Mouse (Mus musculus) hindbrain, embryonic 13.5 days (tissue): Measurements from ENCODE around the gene Fgf7. TPM values are rescaled to one million over a fixed set of nuclear protein-coding genes. Genes with fewer than 3 reads are reported as not detected.

Experiments used
- ATAC-seq: fragments of 200-750 bp; cut with Nextera tagmentation; 2 replicates; pipeline ENCODE4 v1.8.0; 2017; ENCODE audit warnings: moderate TSS enrichment; ENCODE audit not compliant: low FRiP score
- H3K27ac ChIP-seq: fragments of 300-500 bp; sonication (generic); 2 replicates; pipeline ENCODE4 v1.5.1; 2015; ENCODE audit warnings: inconsistent platforms, mild to moderate bottlenecking, moderate library complexity
- H3K27me3 ChIP-seq: fragments of 300-500 bp; sonication (generic); 2 replicates; pipeline ENCODE4 v1.6.1; 2015; ENCODE audit warnings: mild to moderate bottlenecking, inconsistent platforms
- H3K36me3 ChIP-seq: fragments of 300-500 bp; sonication (generic); 2 replicates; pipeline ENCODE4 v1.6.1; 2015; ENCODE audit warnings: mild to moderate bottlenecking, inconsistent platforms
- H3K4me1 ChIP-seq: fragments of 300-500 bp; sonication (generic); replicated peaks from 2 replicates; pipeline ENCODE4 v1.6.1; 2015; ENCODE audit warnings: inconsistent platforms
- H3K4me2 ChIP-seq: fragments of 300-500 bp; sonication (generic); 2 replicates; pipeline ENCODE4 v1.6.1; 2015; ENCODE audit warnings: inconsistent platforms, mild to moderate bottlenecking, moderate library complexity
- H3K4me3 ChIP-seq: fragments of 300-500 bp; sonication (generic); 2 replicates; pipeline ENCODE4 v1.5.1; 2015; ENCODE audit warnings: mild to moderate bottlenecking, inconsistent platforms
- H3K9ac ChIP-seq: fragments of 300-500 bp; sonication (generic); 2 replicates; pipeline ENCODE4 v1.6.1; 2015; ENCODE audit warnings: mild to moderate bottlenecking, inconsistent platforms
- H3K9me3 ChIP-seq: fragments of 300-500 bp; sonication (generic); 2 replicates; pipeline ENCODE4 v1.6.1; 2016; ENCODE audit warnings: inconsistent platforms
- WGBS: fragments of 180-500 bp; shearing (Covaris S2); methylation state at CpG from one replicate; pipeline ENCODE4 v1.1.7; 2015; 5-methylcytosine and 5-hydroxymethylcytosine counted together
- polyA plus RNA-seq: library from polyadenylated mRNA; unstranded; fragments of >200 nt; fragmentation: Nextera tagmentation; extraction: Ambion mirVana; gene quantifications from 2 replicates; pipeline ENCODE4 v1.2.1, GENCODE M21; 2015

Fgf7 gene
- polyA plus RNA-seq: 0.70 and 0.75 TPM in 2 replicates

DNA sequence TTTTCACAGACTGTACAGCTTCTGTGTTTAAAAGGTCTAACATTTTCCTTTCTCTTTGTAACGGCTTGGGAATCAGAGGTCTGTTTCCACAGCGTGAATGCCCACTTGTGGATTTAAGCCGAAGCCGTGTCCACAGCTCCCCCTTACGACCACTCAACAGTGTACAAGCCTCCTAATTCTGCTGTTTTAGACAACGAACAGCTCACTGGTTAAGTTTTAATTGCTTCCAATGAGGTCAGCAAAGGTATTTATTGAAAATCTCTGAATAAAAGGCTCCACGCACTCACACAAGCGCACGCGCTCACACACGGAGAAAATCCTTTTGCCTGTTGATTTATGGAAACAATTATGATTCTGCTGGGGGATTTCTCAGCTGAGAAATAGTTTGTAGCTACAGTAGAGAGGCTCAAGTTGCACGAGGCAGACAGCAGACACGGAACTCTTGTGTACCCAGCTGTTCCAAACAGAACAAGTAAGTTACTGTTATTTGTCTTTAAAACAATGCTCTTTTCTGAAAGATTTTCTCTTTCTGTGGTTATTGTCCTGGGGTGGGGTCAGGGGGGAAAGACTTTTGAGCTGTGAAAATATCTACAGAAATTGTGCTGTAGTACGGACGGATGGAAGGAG, at the start of gene Fgf7:
Gene Fgf7, plus strand, starts transcription at position 280 of the 627 bp plus-strand sequence.
- 69% methylated on average over 15 of the region's 15 CpGs for WGBS
- H3K9ac ChIP-seq: no peak within 1 kb of the TSS
- no peaks in the 10 kb centered on the region; the same call in 1 of the 2 replicates for H3K4me1 ChIP-seq
- ATAC-seq: no peak
- no peak within 1 kb of the TSS for H3K4me3 ChIP-seq
- no peaks in the 10 kb centered on the region for H3K36me3 ChIP-seq
- no peaks in the 10 kb centered on the region for H3K27me3 ChIP-seq
- H3K4me2 ChIP-seq: no peak within 1 kb of the TSS
- H3K27ac ChIP-seq: no peak within 1 kb of the TSS
- H3K9me3 ChIP-seq: no peaks in the 10 kb centered on the region

DNA sequence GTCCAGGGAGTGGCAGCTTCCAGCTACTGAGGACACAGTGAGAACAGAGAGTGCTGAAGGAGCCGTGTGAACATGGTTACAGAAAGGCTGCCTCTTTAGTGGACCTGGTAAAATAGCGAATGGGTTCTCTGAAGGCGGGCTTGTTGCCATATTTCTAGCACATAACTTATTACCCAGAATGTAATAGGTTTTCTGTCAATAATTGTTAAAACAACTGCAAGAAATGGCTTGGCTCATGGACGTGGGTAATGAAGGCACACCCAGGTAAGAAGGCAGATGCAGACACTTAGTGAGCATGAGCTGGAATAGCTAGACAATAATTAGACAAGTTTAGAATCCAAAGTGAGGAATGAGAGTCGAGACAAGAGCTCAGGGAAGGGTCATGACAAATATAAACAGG, 32.2 kb upstream of the Fgf7 start:
- H3K27me3 ChIP-seq: no peaks in the 10 kb centered on the region
- H3K9me3 ChIP-seq: no peaks in the 10 kb centered on the region
- no peaks in the 10 kb centered on the region for H3K4me1 ChIP-seq
- H3K27ac ChIP-seq: no peak overlapping the region
- no peak overlapping the region for H3K4me2 ChIP-seq
- H3K4me3 ChIP-seq: no peak overlapping the region
- ATAC-seq: no peak
- WGBS: 81% methylated on average over 5 of the region's 5 CpGs
- no peaks in the 10 kb centered on the region for H3K36me3 ChIP-seq
- H3K9ac ChIP-seq: no peak overlapping the region

DNA sequence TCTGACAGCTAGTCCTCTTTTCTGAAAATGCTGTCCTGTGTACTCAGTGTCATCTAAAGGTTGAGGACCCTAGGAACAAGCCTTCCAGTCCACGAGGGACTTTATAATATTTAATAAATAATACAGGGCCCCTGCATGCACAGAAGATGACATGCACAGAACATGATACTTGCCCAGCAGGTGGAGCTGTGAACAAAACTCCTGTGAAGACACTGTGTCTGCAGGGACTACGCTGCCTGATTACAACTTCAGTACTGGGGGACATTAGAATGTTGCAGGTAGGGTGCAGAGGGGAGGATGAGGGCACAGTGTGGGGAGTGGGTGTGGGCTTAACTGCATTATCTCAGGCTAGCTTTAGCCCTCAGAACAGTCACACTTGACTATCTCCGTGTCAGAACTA, 28.4 kb upstream of the Fgf7 start:
- Histone ChIP-seq H3K4me2 (no peak overlapping the region), H3K27me3 (no peaks in the 10 kb centered on the region), H3K9ac (no peak overlapping the region), H3K9me3 (no peaks in the 10 kb centered on the region), H3K4me3 (no peak overlapping the region), H3K4me1 (no peaks in the 10 kb centered on the region), H3K27ac (no peak overlapping the region), H3K36me3 (no peaks in the 10 kb centered on the region)
- ATAC-seq: peak; percentile 75; the same call in 1 of the 2 replicates
- WGBS: 46% methylated on average over 3 of the region's 3 CpGs

DNA sequence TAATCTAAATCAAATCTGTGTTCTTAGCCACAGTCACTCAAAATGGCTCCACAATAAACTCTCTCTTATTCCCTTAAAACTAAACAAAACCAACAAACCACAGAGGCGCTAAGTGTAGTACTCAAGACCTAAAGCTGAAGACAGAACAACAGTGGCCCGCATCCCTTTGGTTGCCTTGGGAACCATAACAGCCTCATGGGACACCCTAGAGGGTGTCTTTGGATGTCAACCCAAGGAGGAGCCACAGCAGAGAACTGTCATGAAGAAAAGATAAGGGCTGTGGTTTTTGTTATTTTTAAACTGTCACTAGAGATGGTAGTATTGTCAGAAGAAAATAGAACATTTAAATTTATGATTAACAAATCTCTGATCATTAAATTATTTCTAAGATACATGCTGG, 27.7 kb upstream of the Fgf7 start:
- Histone ChIP-seq H3K4me2 (no peak overlapping the region), H3K27me3 (no peaks in the 10 kb centered on the region), H3K27ac (no peak overlapping the region), H3K4me3 (no peak overlapping the region), H3K36me3 (no peaks in the 10 kb centered on the region), H3K9ac (no peak overlapping the region), H3K9me3 (no peaks in the 10 kb centered on the region), H3K4me1 (no peaks in the 10 kb centered on the region)
- ATAC-seq: no peak; the same call in 1 of the 2 replicates
- 51% methylated on average over 2 of the region's 2 CpGs for WGBS

DNA sequence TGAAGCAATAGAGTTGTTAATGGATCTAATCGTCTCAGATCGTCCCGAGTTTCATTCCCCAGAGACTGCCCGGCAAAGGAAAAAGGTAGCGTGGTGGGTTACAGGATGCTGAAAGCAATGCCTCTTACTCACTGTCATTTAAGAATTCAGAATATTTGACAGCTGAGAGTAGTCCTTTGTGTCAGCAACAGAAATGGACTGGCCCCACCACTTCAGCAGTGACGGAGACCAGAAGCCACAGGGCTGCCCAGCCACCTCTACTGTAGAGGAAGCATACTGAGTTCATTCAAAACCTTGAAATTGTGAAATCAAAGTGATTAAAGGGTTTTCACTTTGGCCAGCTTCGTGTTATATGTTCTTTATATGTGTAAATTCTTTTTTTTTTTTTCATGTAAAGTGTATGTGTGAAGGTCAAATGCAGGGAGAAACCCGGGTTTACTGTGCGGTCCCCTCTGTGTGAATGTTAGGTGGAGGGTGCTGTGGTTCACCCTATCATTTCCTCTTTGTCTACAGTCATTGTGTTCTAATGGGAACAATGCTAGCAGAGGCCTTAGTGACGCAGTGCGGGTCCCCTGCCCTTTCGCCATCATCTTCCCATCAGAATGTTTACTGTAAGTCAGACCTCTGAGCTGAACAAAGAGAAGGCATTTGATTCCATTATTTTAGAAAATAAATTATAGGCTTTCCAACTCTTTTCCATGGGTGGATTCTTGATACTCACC, 19.3 kb upstream of the Fgf7 start:
- WGBS: 43% methylated on average over 12 of the region's 12 CpGs
- no peak overlapping the region for H3K9ac ChIP-seq
- H3K9me3 ChIP-seq: no peaks in the 10 kb centered on the region
- H3K27me3 ChIP-seq: no peaks in the 10 kb centered on the region
- H3K27ac ChIP-seq: no peak overlapping the region
- ATAC-seq: no peak
- H3K4me1 ChIP-seq: peaks cover 10% of the 10 kb centered on the region
- H3K36me3 ChIP-seq: no peaks in the 10 kb centered on the region
- H3K4me2 ChIP-seq: no peak overlapping the region
- H3K4me3 ChIP-seq: no peak overlapping the region

DNA sequence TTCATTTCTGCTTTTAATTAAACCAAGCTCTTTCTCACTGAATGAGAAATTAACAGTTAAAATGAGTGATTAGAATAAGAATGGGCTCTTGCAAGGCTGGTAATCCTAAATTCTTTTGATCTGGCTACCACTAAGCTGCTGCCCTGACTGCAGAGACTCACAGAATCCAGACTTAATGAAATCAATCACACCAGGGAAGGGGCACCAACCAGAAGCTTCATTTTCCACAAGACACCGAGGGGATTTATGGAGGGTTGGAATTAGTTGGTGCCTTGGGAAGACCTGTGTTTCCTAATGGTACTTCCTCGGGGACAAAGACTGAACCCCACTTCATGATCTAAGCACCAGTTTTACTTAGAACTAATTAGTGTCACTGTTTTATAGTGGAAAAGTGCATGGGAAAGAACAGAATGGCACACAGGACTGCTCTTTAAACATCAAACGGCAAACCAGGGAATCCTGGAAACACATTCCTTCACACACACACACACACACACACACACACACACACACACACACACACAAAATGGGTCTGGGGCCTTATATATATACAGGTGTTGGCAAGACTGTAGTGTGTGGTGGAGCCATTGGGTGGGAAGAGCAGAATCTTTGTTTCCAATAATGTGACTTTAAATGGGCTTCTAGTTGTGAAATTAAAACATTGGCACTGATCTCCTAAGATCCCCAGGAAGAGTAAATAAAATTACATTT, 18.5 kb upstream of the Fgf7 start:
- Histone ChIP-seq H3K36me3 (no peaks in the 10 kb centered on the region), H3K4me1 (peaks cover 10% of the 10 kb centered on the region), H3K9ac (no peak overlapping the region), H3K27me3 (no peaks in the 10 kb centered on the region), H3K4me2 (no peak overlapping the region), H3K9me3 (no peaks in the 10 kb centered on the region), H3K4me3 (no peak overlapping the region), H3K27ac (no peak overlapping the region)
- 40% methylated on average over 3 of the region's 3 CpGs for WGBS
- no peak for ATAC-seq

DNA sequence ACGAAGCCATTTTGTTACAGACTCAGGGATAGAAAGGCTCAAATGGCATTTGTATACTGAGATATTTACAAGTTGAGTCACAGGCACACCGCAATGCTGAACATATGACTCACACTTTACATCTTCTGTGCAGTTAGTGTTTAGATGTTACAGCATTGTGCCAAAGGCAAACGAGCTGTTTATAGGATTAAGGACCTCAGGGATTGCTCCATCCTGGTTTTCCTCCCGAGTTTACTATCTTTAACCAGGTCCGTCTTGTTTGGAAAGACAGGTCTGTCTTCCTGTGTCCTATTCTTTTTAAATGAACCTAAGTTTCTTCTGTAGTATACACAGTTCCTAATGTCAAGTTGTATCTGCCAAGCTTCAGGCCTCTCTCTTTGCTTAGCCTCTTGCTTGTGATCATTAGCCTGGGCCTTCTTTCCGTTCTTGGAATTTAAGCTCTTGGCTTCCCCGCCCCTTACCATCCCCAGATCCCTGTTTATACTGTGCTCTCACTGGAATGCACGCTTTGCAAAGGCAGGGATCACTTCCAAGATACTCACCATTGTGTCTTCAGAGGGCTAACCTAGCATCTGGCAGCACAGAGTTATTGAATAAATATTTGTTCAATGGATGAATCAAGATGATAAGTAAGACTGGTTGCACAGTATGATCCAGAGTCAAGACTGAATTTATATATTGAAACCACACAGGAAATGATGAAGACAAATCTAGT, 3.1 kb upstream of the Fgf7 start:
- no peak overlapping the region for H3K4me2 ChIP-seq
- no peak for ATAC-seq
- no peak overlapping the region for H3K27ac ChIP-seq
- H3K4me1 ChIP-seq: no peaks in the 10 kb centered on the region; the same call in 1 of the 2 replicates
- H3K9ac ChIP-seq: no peak overlapping the region
- no peak overlapping the region for H3K4me3 ChIP-seq
- no peaks in the 10 kb centered on the region for H3K9me3 ChIP-seq
- 77% methylated on average over 8 of the region's 8 CpGs for WGBS
- no peaks in the 10 kb centered on the region for H3K36me3 ChIP-seq
- no peaks in the 10 kb centered on the region for H3K27me3 ChIP-seq

DNA sequence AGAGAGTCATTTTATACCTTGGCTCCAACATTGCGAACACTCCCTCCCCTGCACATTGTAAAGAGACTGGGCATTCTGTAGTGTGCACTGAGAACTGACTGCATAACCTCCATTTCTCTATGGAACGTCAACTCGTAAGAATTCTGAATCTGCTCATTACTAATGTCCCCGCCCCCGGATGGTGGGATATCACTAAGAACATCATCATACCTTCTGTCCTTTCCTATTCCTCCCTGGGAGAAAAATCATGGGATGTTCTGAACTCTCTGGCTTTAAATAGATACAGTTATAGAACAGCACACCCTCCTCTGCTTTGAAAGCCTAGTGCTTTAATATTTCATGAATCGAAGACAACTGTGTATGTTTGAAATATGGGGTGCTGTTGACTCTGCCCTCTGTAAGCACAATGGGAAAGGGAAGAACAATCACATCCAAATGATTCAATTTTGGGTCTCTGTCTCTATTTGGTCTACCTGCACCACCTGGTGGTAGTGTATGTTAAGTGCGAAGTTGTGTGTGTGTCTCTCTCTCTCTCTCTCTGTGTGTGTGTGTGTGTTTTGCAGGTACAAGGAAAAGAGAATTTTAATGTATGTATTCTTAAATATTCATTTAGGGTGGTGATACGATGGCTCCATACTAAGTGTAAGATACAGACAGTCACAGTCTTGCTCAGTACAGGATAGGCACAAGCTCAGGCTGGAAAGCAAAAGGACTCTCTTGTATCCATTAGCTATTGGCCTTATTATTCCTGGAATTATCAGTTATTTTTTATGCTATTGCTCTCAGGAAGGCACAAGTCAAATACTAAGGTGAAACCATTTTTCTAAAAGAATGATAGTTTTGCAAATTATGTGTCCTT, 1.1 kb upstream of the Fgf7 start:
- Histone ChIP-seq H3K36me3 (no peaks in the 10 kb centered on the region), H3K4me3 (no peak overlapping the region), H3K27ac (no peak overlapping the region), H3K9ac (no peak overlapping the region), H3K4me2 (no peak overlapping the region), H3K4me1 (no peaks in the 10 kb centered on the region; the same call in 1 of the 2 replicates), H3K9me3 (no peaks in the 10 kb centered on the region), H3K27me3 (no peaks in the 10 kb centered on the region)
- WGBS: 83% methylated on average over 8 of the region's 8 CpGs
- peak; percentile 65; the same call in 1 of the 2 replicates for ATAC-seq

DNA sequence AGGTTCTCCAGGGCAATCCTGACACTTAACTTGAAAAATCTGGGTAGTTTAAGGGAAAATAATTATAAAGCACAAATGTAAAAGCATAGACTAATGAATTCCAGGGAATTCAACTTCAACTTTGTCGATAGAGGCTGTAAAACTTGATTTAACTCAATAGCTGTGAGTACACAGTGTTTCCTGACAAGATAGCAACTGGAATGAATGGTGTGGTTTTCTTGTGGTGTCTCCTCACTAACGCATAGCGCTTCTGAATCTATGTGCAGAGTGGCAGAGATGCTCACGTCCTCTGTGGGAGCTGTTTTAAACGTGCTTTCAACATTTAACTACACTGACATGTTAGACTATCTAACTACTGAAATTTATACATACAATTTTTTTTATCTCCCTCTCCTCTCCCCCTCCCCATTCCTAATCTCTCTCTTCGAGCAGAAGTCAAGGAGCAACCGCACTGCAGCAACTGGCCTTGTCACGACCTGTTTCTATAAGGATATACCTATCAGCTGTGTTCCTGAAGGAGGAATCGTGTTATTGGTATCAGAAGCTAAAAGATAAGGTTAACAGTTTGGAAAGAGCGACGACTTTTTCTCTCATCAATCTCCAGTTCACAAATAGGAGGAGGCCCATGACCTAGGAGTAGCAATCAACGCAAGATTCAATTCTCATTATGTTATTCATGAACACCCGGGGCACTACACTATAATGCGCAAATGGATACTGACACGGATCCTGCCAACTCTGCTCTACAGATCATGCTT, 734 bp downstream of the Fgf7 start:
- H3K27me3 ChIP-seq: no peaks in the 10 kb centered on the region
- no peak overlapping the region for H3K9ac ChIP-seq
- no peak overlapping the region for H3K27ac ChIP-seq
- 82% methylated on average over 15 of the region's 15 CpGs for whole genome bisulfite sequencing
- no peak for ATAC-seq
- no peak overlapping the region for H3K4me3 ChIP-seq
- no peaks in the 10 kb centered on the region; the same call in 1 of the 2 replicates for H3K4me1 ChIP-seq
- no peak overlapping the region for H3K4me2 ChIP-seq
- H3K9me3 ChIP-seq: no peaks in the 10 kb centered on the region
- H3K36me3 ChIP-seq: no peaks in the 10 kb centered on the region

DNA sequence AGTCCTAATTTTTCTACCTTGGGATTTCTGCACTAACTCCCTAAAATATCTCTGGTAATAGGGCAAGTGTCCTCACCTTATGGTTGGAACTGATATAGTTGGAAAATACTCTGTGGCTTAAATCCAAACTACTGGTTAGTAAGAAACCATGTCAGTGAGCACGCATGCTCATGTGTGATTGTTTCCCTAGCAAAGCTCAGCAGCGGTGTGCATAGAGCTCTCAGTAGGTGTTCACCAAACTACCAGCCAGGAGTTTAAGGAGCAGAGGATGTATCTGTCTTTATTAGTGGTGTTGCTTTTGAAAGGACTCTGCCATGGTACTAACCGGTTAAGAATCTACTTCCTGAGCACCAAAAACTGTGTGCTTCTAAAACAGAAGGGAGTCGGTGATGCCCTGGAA, 1.7 kb downstream of the Fgf7 start:
- Histone ChIP-seq H3K9ac (no peak overlapping the region), H3K4me3 (no peak overlapping the region), H3K27me3 (no peaks in the 10 kb centered on the region), H3K36me3 (no peaks in the 10 kb centered on the region), H3K4me2 (no peak overlapping the region), H3K9me3 (no peaks in the 10 kb centered on the region), H3K27ac (no peak overlapping the region), H3K4me1 (no peaks in the 10 kb centered on the region; the same call in 1 of the 2 replicates)
- WGBS: 91% methylated on average over 4 of the region's 4 CpGs
- no peak for ATAC-seq
